Comparison of ENCODE assay signal across 20 mouse cellular contexts in genomic region chr5:15985228-15985858, GRCm38 (mm10). TPM values are rescaled to one million over a fixed set of nuclear protein-coding genes. Genes with fewer than 3 reads are reported as not detected.
DNase-seq lines count a peak whose midpoint lies in the region; ATAC-seq and TF ChIP-seq lines count a peak whose summit lies in the region.
"Had no signal": no experiment of that assay in that cellular context is flagged by ENCODE, and none has a peak within 500 bp of the region (broad histone marks: within the 10 kb centered on the region; RNA-seq: fewer than 3 reads in every experiment).

No protein-coding gene starts in this region.

- peak; percentile 7; the same call in 1 of the 2 replicates for ATAC-seq in midbrain, embryonic 11.5 days (ENCODE audit: low FRiP score)
- ATAC-seq in midbrain, embryonic 15.5 days (replicated peaks), result no peak
- ATAC-seq: activated CD4-positive, CD25-positive, alpha-beta regulatory T cell, adult 4 months; CD4-positive, CD25-positive, alpha-beta regulatory T cell, adult 4 months; inflammation-experienced regulatory T-cells, adult 6 months; Patski had no signal

- H3K4me3 ChIP-seq in midbrain, embryonic 11.5 days (ENCODE audit: low read depth, low read length), result no peak overlapping the region
- H3K4me3 ChIP-seq in midbrain, embryonic 15.5 days, result no peak overlapping the region
- no peak overlapping the region for H3K4me3 ChIP-seq in myocyte
- H3K4me3 ChIP-seq: embryonic facial prominence, embryonic 12.5 days; forebrain, embryonic 12.5 days; heart, embryonic 10.5 days; hindbrain, embryonic 12.5 days had no signal

- TF ChIP-seq POLR2A in myocyte (IDR thresholded peaks at IDR 0.05; ENCODE audit: insufficient read length, low read depth), result no peak

- H3K4me1 ChIP-seq in midbrain, embryonic 11.5 days (ENCODE audit: control insufficient read depth, insufficient read depth, low read length), result no peaks in the 10 kb centered on the region
- H3K4me1 ChIP-seq in midbrain, embryonic 15.5 days, result peaks cover 8% of the 10 kb centered on the region

- no peaks in the 10 kb centered on the region for H3K9me3 ChIP-seq in midbrain, embryonic 11.5 days (ENCODE audit: control insufficient read depth, low read length)
- H3K9me3 ChIP-seq in midbrain, embryonic 15.5 days, result no peaks in the 10 kb centered on the region
- H3K9me3 ChIP-seq: embryonic facial prominence, embryonic 12.5 days; forebrain, embryonic 12.5 days; G1E; heart, embryonic 10.5 days; hindbrain, embryonic 12.5 days had no signal

- no peak overlapping the region for H3K4me2 ChIP-seq in midbrain, embryonic 11.5 days
- no peak overlapping the region for H3K4me2 ChIP-seq in midbrain, embryonic 15.5 days
- H3K4me2 ChIP-seq in myocyte (ENCODE audit: low read depth), result peak overlapping the region; percentile 57
- H3K4me2 ChIP-seq: embryonic facial prominence, embryonic 12.5 days; forebrain, embryonic 12.5 days; hindbrain, embryonic 12.5 days had no signal

- peaks cover 15% of the 10 kb centered on the region for H3K79me2 ChIP-seq in myocyte (ENCODE audit: control insufficient read depth, insufficient read depth)

- H3K36me3 ChIP-seq in midbrain, embryonic 11.5 days (ENCODE audit: control insufficient read depth, insufficient read depth, low read length), result no peaks in the 10 kb centered on the region
- no peaks in the 10 kb centered on the region for H3K36me3 ChIP-seq in midbrain, embryonic 15.5 days (replicated peaks)
- no peaks in the 10 kb centered on the region for H3K36me3 ChIP-seq in myocyte (ENCODE audit: control insufficient read depth, insufficient read depth)
- H3K36me3 ChIP-seq: embryonic facial prominence, embryonic 12.5 days; forebrain, embryonic 12.5 days; G1E; heart, embryonic 10.5 days; hindbrain, embryonic 12.5 days had no signal

- H3ac ChIP-seq in myocyte (ENCODE audit: control insufficient read depth, insufficient read length), result no peak overlapping the region

- no peak overlapping the region for H3K27ac ChIP-seq in midbrain, embryonic 11.5 days (ENCODE audit: low read depth, low read length)
- H3K27ac ChIP-seq in midbrain, embryonic 15.5 days, result no peak overlapping the region
- H3K27ac ChIP-seq: embryonic facial prominence, embryonic 12.5 days; forebrain, embryonic 12.5 days; heart, embryonic 10.5 days; hindbrain, embryonic 12.5 days had no signal

- H3K9ac ChIP-seq in midbrain, embryonic 11.5 days (ENCODE audit: low read length), result no peak overlapping the region
- H3K9ac ChIP-seq in midbrain, embryonic 15.5 days, result no peak overlapping the region
- H3K9ac ChIP-seq: embryonic facial prominence, embryonic 12.5 days; forebrain, embryonic 12.5 days; hindbrain, embryonic 12.5 days had no signal

- 30% methylated on average over 7 of the region's 7 CpGs for WGBS in midbrain, embryonic 11.5 days
- 24% methylated on average over 7 of the region's 7 CpGs for WGBS in midbrain, embryonic 15.5 days

- H3K27me3 ChIP-seq in midbrain, embryonic 11.5 days (ENCODE audit: control insufficient read depth, insufficient read depth, low read length), result peaks cover 70% of the 10 kb centered on the region
- H3K27me3 ChIP-seq in midbrain, embryonic 15.5 days (replicated peaks), result peaks cover 13% of the 10 kb centered on the region
- no peaks in the 10 kb centered on the region for H3K27me3 ChIP-seq in myocyte (ENCODE audit: control insufficient read depth, insufficient read depth, insufficient read length)
- H3K27me3 ChIP-seq: embryonic facial prominence, embryonic 12.5 days; Patski had no signal

- peak; percentile 92 for DNase-seq in midbrain, embryonic 11.5 days (ENCODE audit: low spot score, missing footprints)
- DNase-seq in 3T3-L1 (ENCODE audit: low read depth, low spot score), result peak; percentile 56
- DNase-seq in Muller cell, postnatal 12 days (ENCODE audit: inconsistent ontology term), result peak; percentile 56
- no peak for DNase-seq in urinary bladder, adult 2 months (ENCODE audit: low spot score)
- DNase-seq: adrenal gland, adult 2 months; adrenal gland, postnatal 25 days; heart, adult 18-20 months; heart, postnatal 10 days; heart, postnatal 4 days had no signal

TF ChIP-seq in myocyte, 11 proteins besides CTCF, POLR2A, EP300 and RAD21:
- TF ChIP-seq MAX (IDR thresholded peaks at IDR 0.05; ENCODE audit: low read depth) (no peak), USF1 (IDR thresholded peaks at IDR 0.05; ENCODE audit: low read depth) (no peak), TCF12 (IDR thresholded peaks at IDR 0.05; ENCODE audit: insufficient read depth, poor library complexity, severe bottlenecking) (no peak), REST (IDR thresholded peaks at IDR 0.05; ENCODE audit: insufficient read depth, insufficient read length) (no peak)

RNA-seq across cellular contexts. Expression of gene Cacna2d1, which starts 50.9 kb away (rescaled TPM):
- polyA plus RNA-seq in midbrain, embryonic 11.5 days (2014; fragmentation: Nextera tagmentation; extraction: Ambion mirVana), result 20.8 TPM in 2 replicates
- polyA plus RNA-seq in midbrain, embryonic 15.5 days (2015; fragmentation: Nextera tagmentation; extraction: Ambion mirVana), result 37.0 and 40.5 TPM in 2 replicates
- 27.2 TPM for polyA plus RNA-seq in myocyte (2012; fragmentation: generic; extraction: Trizol)
- 35.8 and 43.6 TPM in 2 replicates for polyA plus RNA-seq in urinary bladder, adult 2 months (2012; rRNA removed)
- polyA plus RNA-seq: CD4-positive, CD25-positive, alpha-beta regulatory T cell, adult 4 months; G1E; inflammation-experienced regulatory T-cells, adult 6 months had no signal
